Mouse (Mus musculus): ENCODE measurements around the gene Treh.
"Not testable (repeated sequence)": the region's sequence is repeated elsewhere in the genome, so short reads cannot be mapped to it uniquely, and the experiment has no call there.

The Treh gene

GRCm38 (mm10) chr9:44673005-44673404, at the start of gene Treh:
Treh (plus strand) TSS chr9:44673233.
- DNase-seq, result no peak

GRCm38 (mm10) chr9:44624390-44624789, 48.6 kb upstream of the Treh start:
- DNase-seq, result no peak

GRCm38 (mm10) chr9:44626268-44626667, 46.8 kb upstream of the Treh start:
- no peak for DNase-seq

- DNase-seq, result no peak
These were observed 35.4 kb upstream of the Treh start for GRCm38 (mm10) chr9:44637551-44638169.

- not testable (repeated sequence) for DNase-seq
These were observed 34.3 kb upstream of the Treh start for GRCm38 (mm10) chr9:44638726-44639125.

GRCm38 (mm10) chr9:44640028-44640427, 33.0 kb upstream of the Treh start:
- not testable (repeated sequence) for DNase-seq

- DNase-seq, result no peak
These were observed 32.2 kb upstream of the Treh start for GRCm38 (mm10) chr9:44640646-44641357.

- DNase-seq, result no peak
These were observed 31.4 kb upstream of the Treh start for GRCm38 (mm10) chr9:44641616-44642015.

GRCm38 (mm10) chr9:44643103-44643502, 29.9 kb upstream of the Treh start:
- no peak for DNase-seq

- DNase-seq, result no peak
These were observed 28.8 kb upstream of the Treh start for GRCm38 (mm10) chr9:44644186-44644585.

- no peak for DNase-seq
These were observed 27.6 kb upstream of the Treh start for GRCm38 (mm10) chr9:44645481-44645880.

GRCm38 (mm10) chr9:44645924-44646323, 27.1 kb upstream of the Treh start:
- peak; percentile 75 to 85 for DNase-seq

- peak; percentile 32 to 44 for DNase-seq
These were observed 26.7 kb upstream of the Treh start for GRCm38 (mm10) chr9:44646366-44646765.

GRCm38 (mm10) chr9:44647026-44647425, 26.0 kb upstream of the Treh start:
- no peak for DNase-seq

- DNase-seq, result no peak
These were observed 25.4 kb upstream of the Treh start for GRCm38 (mm10) chr9:44647656-44648055.

- peak; percentile 53 to 69 for DNase-seq
These were observed 24.2 kb upstream of the Treh start for GRCm38 (mm10) chr9:44648881-44649281.

- DNase-seq, result peak; percentile 74 to 77
These were observed 21.0 kb upstream of the Treh start for GRCm38 (mm10) chr9:44652027-44652426.

- no peak for DNase-seq
These were observed 19.1 kb upstream of the Treh start for GRCm38 (mm10) chr9:44653896-44654295.

- DNase-seq, result peak; percentile 39 to 47
These were observed 17.7 kb upstream of the Treh start for GRCm38 (mm10) chr9:44655098-44656066.

- no peak for DNase-seq
These were observed 9.3 kb upstream of the Treh start for GRCm38 (mm10) chr9:44663706-44664105.

- DNase-seq, result no peak
These were observed 1.6 kb upstream of the Treh start for GRCm38 (mm10) chr9:44671416-44671815.

- no peak for DNase-seq
These were observed 655 bp upstream of the Treh start for GRCm38 (mm10) chr9:44672291-44672865.
